ENCODE assay signal across 21 mouse cellular contexts in the genomic region with DNA sequence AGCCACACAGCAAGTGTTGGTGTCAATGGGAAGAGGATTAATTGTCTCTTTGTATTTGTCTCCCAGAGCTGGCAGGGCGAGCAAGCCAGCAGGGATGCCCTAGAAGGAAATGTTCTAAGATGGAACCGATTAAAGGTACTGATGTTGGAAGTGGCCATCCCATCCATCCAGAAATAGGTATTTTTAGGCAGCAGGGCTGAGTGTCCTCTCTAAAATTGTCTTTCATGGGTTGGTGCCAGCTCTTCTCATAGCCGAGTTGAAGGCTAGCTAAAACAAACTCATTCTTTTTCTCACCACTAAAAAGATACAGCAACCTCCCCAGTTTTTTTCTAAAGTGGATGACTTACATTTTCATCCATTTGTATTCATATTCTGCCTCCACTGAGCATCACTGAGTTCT.
DNase-seq lines count a peak whose midpoint lies in the region; ATAC-seq and TF ChIP-seq lines count a peak whose summit lies in the region.
"Had no signal": no experiment of that assay in that cellular context is flagged by ENCODE, and none has a peak within 500 bp of the region (broad histone marks: within the 10 kb centered on the region; RNA-seq: fewer than 3 reads in every experiment).

No protein-coding gene starts in this region.

- intact Hi-C loops in left cerebral cortex, postnatal 10 days (cut with DNase I) = no loop called here

- H3K36me3 ChIP-seq in limb, embryonic 12.5 days = no peaks in the 10 kb centered on the region
- H3K36me3 ChIP-seq in forebrain, embryonic 10.5 days (replicated peaks) = no peaks in the 10 kb centered on the region
- H3K36me3 ChIP-seq: heart, embryonic 15.5 days; hindbrain, embryonic 13.5 days had no signal

- peak; percentile 25 to 39 for DNase-seq in left cerebral cortex, adult 18-20 months (ENCODE audit: low spot score in 2 of 2)
- DNase-seq in left cerebral cortex, postnatal 10 days (ENCODE audit: extremely low spot score in 1 of 2, low spot score in 2 of 2) = no peak
- DNase-seq in brain, adult 2 months (ENCODE audit: low read depth, low spot score) = peak; percentile 76
- DNase-seq in spleen, postnatal 4 days (ENCODE audit: low spot score in 2 of 2) = no peak
- DNase-seq in thymus, postnatal 10 days (ENCODE audit: low spot score in 2 of 2) = no peak
- DNase-seq in forebrain, embryonic 10.5 days (ENCODE audit: extremely low spot score, low spot score) = no peak
- DNase-seq: adrenal gland, adult 2 months; adrenal gland, postnatal 25 days; cerebellum, adult 8-10 months; cerebellum, postnatal 14 days; gastrocnemius, postnatal 36 days; heart, adult 2 months; heart, postnatal 14 days had no signal

- no peak for TF ChIP-seq CTCF in cortical plate, adult 2 months (IDR thresholded peaks at IDR 0.05; ENCODE audit: extremely low read depth, insufficient read depth, low read length)

- WGBS in limb, embryonic 12.5 days = 90% methylated on average over 3 of the region's 3 CpGs
- WGBS in forebrain, embryonic 10.5 days = 68% methylated on average over 3 of the region's 3 CpGs

- no peak overlapping the region for H3K9ac ChIP-seq in limb, embryonic 12.5 days (replicated peaks)
- H3K9ac ChIP-seq: heart, embryonic 15.5 days; hindbrain, embryonic 13.5 days had no signal

- no peak for TF ChIP-seq POLR2A in cortical plate, adult 2 months (IDR thresholded peaks at IDR 0.05; ENCODE audit: extremely low read depth, insufficient read depth, low read length)

- no peak overlapping the region for H3K4me2 ChIP-seq in limb, embryonic 12.5 days
- H3K4me2 ChIP-seq: heart, embryonic 11.5 days; heart, embryonic 15.5 days; hindbrain, embryonic 13.5 days had no signal

- no peak for ATAC-seq in limb, embryonic 12.5 days (ENCODE audit: insufficient number of reproducible peaks, insufficient read depth, low FRiP score, low TSS enrichment, low read depth)
- ATAC-seq: forebrain, embryonic 16.5 days; hindbrain, postnatal 0 days had no signal

- H3K9me3 ChIP-seq in limb, embryonic 12.5 days = no peaks in the 10 kb centered on the region
- no peaks in the 10 kb centered on the region for H3K9me3 ChIP-seq in forebrain, embryonic 10.5 days
- H3K9me3 ChIP-seq: heart, embryonic 15.5 days; hindbrain, embryonic 13.5 days had no signal

- peaks cover 9% of the 10 kb centered on the region; the same call in 1 of the 2 replicates for H3K4me1 ChIP-seq in cortical plate, adult 2 months (ENCODE audit: control insufficient read depth, insufficient read depth, low read length)
- peaks cover 39% of the 10 kb centered on the region for H3K4me1 ChIP-seq in limb, embryonic 12.5 days (replicated peaks)
- H3K4me1 ChIP-seq in forebrain, embryonic 10.5 days = peaks cover 21% of the 10 kb centered on the region
- H3K4me1 ChIP-seq: heart, embryonic 15.5 days had no signal

- H3K27ac ChIP-seq in cortical plate, adult 2 months (ENCODE audit: insufficient read depth, low read length) = peak overlapping the region; percentile 41; the same call in 1 of the 2 replicates
- H3K27ac ChIP-seq in limb, embryonic 12.5 days = peak overlapping the region; percentile 1; the same call in 1 of the 2 replicates
- H3K27ac ChIP-seq in forebrain, embryonic 10.5 days = no peak overlapping the region
- H3K27ac ChIP-seq: heart, adult 2 months; heart, embryonic 15.5 days; hindbrain, embryonic 13.5 days; hindbrain, postnatal 0 days had no signal

- no peak overlapping the region for H3K4me3 ChIP-seq in cortical plate, adult 2 months (ENCODE audit: insufficient read depth, low read length)
- H3K4me3 ChIP-seq in limb, embryonic 12.5 days (replicated peaks) = no peak overlapping the region
- no peak overlapping the region for H3K4me3 ChIP-seq in forebrain, embryonic 10.5 days
- H3K4me3 ChIP-seq: erythroblast, embryonic 14.5 days; heart, adult 2 months; heart, embryonic 15.5 days; hindbrain, embryonic 13.5 days had no signal

- H3K27me3 ChIP-seq in limb, embryonic 12.5 days = no peaks in the 10 kb centered on the region
- no peaks in the 10 kb centered on the region for H3K27me3 ChIP-seq in forebrain, embryonic 10.5 days (ENCODE audit: poor library complexity, severe bottlenecking)
- H3K27me3 ChIP-seq: heart, embryonic 15.5 days; hindbrain, embryonic 13.5 days had no signal

Comparison
In these comparisons a context has a peak if more than half of its experiments do, and no peak if none do; other contexts are left out.
1. DNase-seq: peak in left cerebral cortex, adult 18-20 months (2 of 2) and brain, adult 2 months (single experiment); none in left cerebral cortex, postnatal 10 days (0 of 2), spleen, postnatal 4 days (0 of 2), thymus, postnatal 10 days (0 of 2) and forebrain, embryonic 10.5 days (single experiment).